Mouse (Mus musculus) c-Kit-negative CD71-positive TER-119-positive erythroid progenitor cells, embryonic 14.5 days (primary cell): ENCODE measurements around the gene Nupl1.

Experiments
- DNase-seq: peaks from one replicate; pipeline ENCODE4 v3.0.0-alpha.2; 2013; ENCODE audit warnings: low read depth, low spot score

Nupl1 gene

GRCm38 (mm10) chr14:60152373-60152772, 98.9 kb downstream of the Nupl1 start:
- DNase-seq, result no peak

- no peak for DNase-seq
These were observed 102.3 kb downstream of the Nupl1 start for GRCm38 (mm10) chr14:60148893-60149292.

- DNase-seq, result no peak
These were observed 108.0 kb downstream of the Nupl1 start for GRCm38 (mm10) chr14:60143234-60143633.

GRCm38 (mm10) chr14:60138339-60138738, 112.9 kb downstream of the Nupl1 start:
- DNase-seq, result no peak

- DNase-seq, result no peak
These were observed 113.4 kb downstream of the Nupl1 start for GRCm38 (mm10) chr14:60137812-60138211.

GRCm38 (mm10) chr14:60135801-60136200, 115.4 kb downstream of the Nupl1 start:
- no peak for DNase-seq

- no peak for DNase-seq
These were observed 116.5 kb downstream of the Nupl1 start for GRCm38 (mm10) chr14:60134720-60135119.
